Mouse (Mus musculus): Measurements from ENCODE around the gene Tdp1.

- TF ChIP-seq CTCF (IDR thresholded peaks at IDR 0.05; ENCODE audit: low read depth, low read length): no peak
- no peak for TF ChIP-seq GATA1 (IDR thresholded peaks at IDR 0.05; ENCODE audit: borderline replicate concordance, low read length)
- TF ChIP-seq POLR2AphosphoS5 (IDR thresholded peaks at IDR 0.05; ENCODE audit: insufficient replicate concordance, low read depth, low read length): no peak
- no peak for TF ChIP-seq TAL1 (conservative IDR thresholded peaks at IDR 0.05; ENCODE audit: low read depth, low read length)
- no peak for TF ChIP-seq GATA2 (IDR thresholded peaks at IDR 0.05; ENCODE audit: borderline replicate concordance, low read depth, low read length)
Observed at GRCm38 (mm10) chr12:99969906-99970305, 85.6 kb downstream of the Tdp1 start.

Measured in G1E (cell line).